Mouse (Mus musculus) embryonic facial prominence, embryonic 13.5 days (tissue): ENCODE results near the gene Wdr81. TPM values are rescaled to one million over a fixed set of nuclear protein-coding genes. Genes with fewer than 3 reads are reported as not detected.

Experiments used
- microRNA counts: library from miRNA; unstranded; fragments of <30 nt; microRNA quantifications from one replicate; lab custom pipeline; 2016
- microRNA-seq: library from miRNA; unstranded; fragments of <30 nt; microRNA quantifications from one replicate; pipeline ENCODE4, GENCODE M21; 2016
- polyA plus RNA-seq: library from polyadenylated mRNA; unstranded; fragments of >200 nt; fragmentation: Nextera tagmentation; extraction: Ambion mirVana; gene quantifications from 2 replicates; pipeline ENCODE4 v1.2.1, GENCODE M21; 2015

The Wdr81 gene
- polyA plus RNA-seq, 1 experiment from 2014 or later: 5.3 TPM

MicroRNA genes within 50 kb of the gene (microRNA counts, 519-probe panel; counts per million panel counts)
- 4,249 counts per million, percentile 89 among the panel's probes with 10 or more counts for microRNA mmu-miR-22 (lab: Ali Mortazavi, UCI)

Small RNAs within 50 kb of the gene (microRNA-seq; reads per million reads assigned to microRNA genes)
- gene Mir22: 2,462 reads per million, percentile 84 among the genes with 10 or more reads in this experiment

Other genes with a start within 250 kb of the Wdr81 start
- 110 and 120 TPM in 2 replicates for gene Rpa1, start 106.4 kb downstream of the Wdr81 start, polyA plus RNA-seq
- 15.6 and 19.8 TPM in 2 replicates for gene Smyd4, start 106.3 kb downstream of the Wdr81 start, polyA plus RNA-seq
- 259 and 277 TPM in 2 replicates for gene Serpinf1, start 32.0 kb downstream of the Wdr81 start, polyA plus RNA-seq
- 0.13 and 6.7 TPM in 2 replicates for gene Serpinf2, start 15.1 kb downstream of the Wdr81 start, polyA plus RNA-seq
- 37.9 and 38.9 TPM in 2 replicates for gene Tlcd2, start 7.0 kb upstream of the Wdr81 start, polyA plus RNA-seq
- gene Prpf8, start 32.1 kb upstream of the Wdr81 start, polyA plus RNA-seq: 62.5 and 63.1 TPM in 2 replicates
- gene Rilp, start 55.4 kb upstream of the Wdr81 start, polyA plus RNA-seq: 0.41 TPM in 1 of 2 replicates, not detected in the other
- 5.0 and 6.0 TPM in 2 replicates for gene Scarf1, start 58.8 kb upstream of the Wdr81 start, polyA plus RNA-seq
- gene Slc43a2, start 77.0 kb upstream of the Wdr81 start, polyA plus RNA-seq: 3.6 and 4.5 TPM in 2 replicates
- gene Pitpna, start 133.4 kb upstream of the Wdr81 start, polyA plus RNA-seq: 66.2 and 74.4 TPM in 2 replicates
- 23.2 and 26.2 TPM in 2 replicates for gene Inpp5k, start 176.3 kb upstream of the Wdr81 start, polyA plus RNA-seq
- 38.3 and 43.8 TPM in 2 replicates for gene Myo1c, start 195.8 kb upstream of the Wdr81 start, polyA plus RNA-seq
- 123 and 136 TPM in 2 replicates for gene Crk, start 224.5 kb upstream of the Wdr81 start, polyA plus RNA-seq